Mouse (Mus musculus): ENCODE measurements at regions not wholly inside any gene's neighbourhood (a gene's known extent, or its start where the extent isn't known, plus 50 kb on each side); places are given as distances from the start of the nearest gene placed in this dataset.

- TF ChIP-seq CTCF (IDR thresholded peaks at IDR 0.05) (no peak), EP300 (IDR thresholded peaks at IDR 0.05) (no peak)
Observed at GRCm38 (mm10) chr3:21296581-21297110, 779.8 kb upstream of the Tbl1xr1 start.
